Mouse (Mus musculus) neural tube, embryonic 15.5 days (tissue): ENCODE results near the gene Arhgap18. TPM values are rescaled to one million over a fixed set of nuclear protein-coding genes. Genes with fewer than 3 reads are reported as not detected.

Experiments used
- ATAC-seq: fragments of 200-750 bp; cut with Nextera tagmentation; 2 replicates; pipeline ENCODE4 v1.8.0; 2017; ENCODE audit warnings: mild to moderate bottlenecking, moderate TSS enrichment, moderate library complexity; ENCODE audit not compliant: low FRiP score
- H3K27ac ChIP-seq: fragments of 300-500 bp; sonication (generic); replicated peaks from 2 replicates; pipeline ENCODE4 v1.5.1; 2015; ENCODE audit warnings: mild to moderate bottlenecking, inconsistent platforms
- H3K27me3 ChIP-seq: fragments of 300-500 bp; sonication (generic); replicated peaks from 2 replicates; pipeline ENCODE4 v1.6.1; 2015; ENCODE audit warnings: inconsistent platforms
- H3K36me3 ChIP-seq: fragments of 300-500 bp; sonication (generic); 2 replicates; pipeline ENCODE4 v1.6.1; 2015; ENCODE audit warnings: inconsistent platforms
- H3K4me1 ChIP-seq: fragments of 300-500 bp; sonication (generic); 2 replicates; pipeline ENCODE4 v1.6.1; 2015; ENCODE audit warnings: inconsistent platforms
- H3K4me2 ChIP-seq: fragments of 300-500 bp; sonication (generic); 2 replicates; pipeline ENCODE4 v1.6.1; 2015; ENCODE audit warnings: inconsistent platforms, mild to moderate bottlenecking, moderate library complexity
- H3K4me3 ChIP-seq: fragments of 300-500 bp; sonication (generic); replicated peaks from 2 replicates; pipeline ENCODE4 v1.5.1; 2015; ENCODE audit warnings: mild to moderate bottlenecking, inconsistent platforms
- H3K9ac ChIP-seq: fragments of 300-500 bp; sonication (generic); replicated peaks from 2 replicates; pipeline ENCODE4 v1.6.1; 2015; ENCODE audit warnings: mild to moderate bottlenecking, inconsistent platforms
- H3K9me3 ChIP-seq: fragments of 300-500 bp; sonication (generic); replicated peaks from 2 replicates; pipeline ENCODE4 v1.6.1; 2016; ENCODE audit warnings: inconsistent platforms
- WGBS: fragments of 180-500 bp; shearing (Covaris S2); methylation state at CpG from one replicate; pipeline ENCODE4 v1.1.7; 2015; ENCODE audit warnings: mixed read lengths; 5-methylcytosine and 5-hydroxymethylcytosine counted together
- polyA plus RNA-seq: library from polyadenylated mRNA; unstranded; fragments of >200 nt; fragmentation: Nextera tagmentation; extraction: Ambion mirVana; gene quantifications from 2 replicates; pipeline ENCODE4 v1.2.1, GENCODE M21; 2015

Arhgap18 gene
- polyA plus RNA-seq, 1 experiment from 2014 or later = 11.7 TPM

DNA sequence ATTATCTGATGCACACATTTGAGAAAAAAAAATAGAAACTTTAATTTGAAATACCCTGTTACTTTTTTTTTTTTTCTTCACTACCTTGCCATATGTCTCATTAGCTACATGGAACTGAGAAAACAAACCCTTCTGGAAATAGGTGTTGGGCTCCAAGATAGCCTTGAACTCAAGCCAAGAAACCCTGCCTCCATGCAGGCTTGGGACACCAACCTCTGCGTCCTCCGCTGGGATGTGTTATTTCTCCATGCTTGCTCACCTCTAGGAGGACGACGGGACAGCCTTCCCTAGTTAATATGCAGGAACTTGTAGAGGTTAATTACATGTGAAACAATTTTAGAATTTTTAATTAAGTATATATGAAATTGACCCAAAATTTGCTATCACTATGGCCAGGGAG lies 96.1 kb downstream of the Arhgap18 start:
- Histone ChIP-seq H3K9ac (no peak overlapping the region), H3K27ac (no peak overlapping the region), H3K36me3 (no peaks in the 10 kb centered on the region), H3K4me2 (no peak overlapping the region), H3K4me3 (no peak overlapping the region), H3K27me3 (no peaks in the 10 kb centered on the region), H3K9me3 (no peaks in the 10 kb centered on the region), H3K4me1 (no peaks in the 10 kb centered on the region)
- 81% methylated on average over 4 of the region's 4 CpGs for WGBS
- no peak for ATAC-seq

DNA sequence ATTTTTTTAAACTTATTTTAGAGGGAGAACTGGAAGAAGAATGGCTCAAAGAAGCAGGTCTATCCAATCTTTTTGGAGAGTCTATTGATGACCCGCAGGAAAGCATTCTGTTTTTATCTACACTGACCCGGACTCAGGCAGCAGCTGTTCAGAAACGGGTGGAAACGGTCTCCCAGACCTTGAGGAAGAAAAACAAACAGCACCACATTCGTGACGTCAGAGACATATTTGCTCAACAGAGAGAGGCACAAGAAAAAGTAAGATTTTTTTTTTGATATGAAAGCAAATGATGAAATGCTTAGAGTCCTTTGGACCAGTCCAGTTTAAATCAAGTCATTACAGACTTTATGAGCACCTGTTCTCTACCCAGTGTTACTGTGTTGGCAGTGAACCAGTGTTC lies 96.6 kb downstream of the Arhgap18 start:
- Histone ChIP-seq H3K4me1 (no peaks in the 10 kb centered on the region), H3K36me3 (no peaks in the 10 kb centered on the region), H3K27me3 (no peaks in the 10 kb centered on the region), H3K27ac (no peak overlapping the region), H3K4me2 (no peak overlapping the region), H3K9me3 (no peaks in the 10 kb centered on the region), H3K9ac (no peak overlapping the region), H3K4me3 (no peak overlapping the region)
- WGBS = 81% methylated on average over 6 of the region's 6 CpGs
- ATAC-seq = no peak

DNA sequence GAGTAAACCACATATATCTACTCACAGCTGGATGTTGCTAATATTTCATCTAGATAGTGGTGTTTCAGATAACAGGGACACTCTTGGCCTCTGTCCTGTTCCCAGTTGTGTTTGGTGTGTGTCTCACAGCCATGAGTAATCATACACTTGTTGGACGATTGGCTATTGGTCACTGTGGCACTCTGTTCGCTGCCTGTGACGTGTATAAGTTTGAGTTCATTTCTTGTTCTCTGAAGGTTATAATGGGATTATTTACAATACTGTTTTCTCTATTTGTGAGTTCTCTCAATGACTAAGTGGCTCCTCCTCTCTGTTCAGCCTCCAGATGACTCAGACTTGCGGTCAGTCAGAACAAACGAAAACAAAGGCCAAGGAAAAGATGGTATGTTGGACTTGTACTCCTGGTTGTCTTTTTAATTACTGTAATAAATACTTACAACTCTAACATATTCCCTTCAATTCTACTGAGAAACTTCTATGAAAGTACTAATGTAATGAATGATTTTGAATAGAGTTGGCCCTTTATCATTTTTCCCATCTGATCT lies 101.4 kb downstream of the Arhgap18 start:
- no peak for ATAC-seq
- Histone ChIP-seq H3K9me3 (no peaks in the 10 kb centered on the region), H3K9ac (no peak overlapping the region), H3K27me3 (no peaks in the 10 kb centered on the region), H3K36me3 (no peaks in the 10 kb centered on the region), H3K4me1 (0 out of 2 replicates have a peak, but pooled peaks cover 6% of the 10 kb centered on the region), H3K27ac (no peak overlapping the region), H3K4me3 (no peak overlapping the region), H3K4me2 (no peak overlapping the region)
- 89% methylated on average over 5 of the region's 5 CpGs for WGBS

DNA sequence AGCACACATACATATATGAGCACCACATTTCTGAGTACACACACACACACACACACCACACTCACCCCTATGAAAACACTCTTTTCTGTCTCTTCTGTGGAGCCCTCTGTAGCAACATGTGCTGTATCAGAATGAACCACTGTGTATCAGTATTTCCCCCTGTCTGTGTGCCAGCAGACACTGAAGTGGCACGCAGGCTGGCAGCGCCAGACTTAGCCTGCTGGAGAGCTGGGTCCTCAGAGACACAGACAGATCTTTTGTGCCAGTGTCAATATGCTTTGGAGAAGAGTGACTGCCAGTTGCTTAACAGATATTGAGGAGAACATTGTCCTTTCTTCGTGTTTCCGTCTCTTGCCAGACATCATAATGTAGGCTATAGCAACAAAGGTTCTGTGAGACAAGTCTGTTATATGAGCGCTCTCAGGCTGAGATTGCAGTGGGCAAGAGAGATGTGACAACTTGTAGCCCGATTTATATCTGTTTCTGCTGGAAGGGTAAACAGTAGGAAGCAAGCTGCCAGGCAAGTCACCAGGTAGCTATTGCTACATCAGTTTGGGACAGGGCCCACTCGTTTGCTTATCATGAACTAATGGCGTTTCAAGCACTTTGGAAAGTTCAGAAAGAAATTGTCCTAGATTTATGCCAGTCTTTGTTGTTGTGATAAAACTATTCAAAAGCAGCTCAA lies 102.8 kb downstream of the Arhgap18 start:
- H3K4me1 ChIP-seq = 0 out of 2 replicates have a peak, but pooled peaks cover 6% of the 10 kb centered on the region
- no peak overlapping the region for H3K4me3 ChIP-seq
- peak; percentile 60; the same call in 1 of the 2 replicates for ATAC-seq
- no peak overlapping the region for H3K27ac ChIP-seq
- H3K9ac ChIP-seq = no peak overlapping the region
- H3K4me2 ChIP-seq = no peak overlapping the region
- H3K9me3 ChIP-seq = no peaks in the 10 kb centered on the region
- H3K36me3 ChIP-seq = no peaks in the 10 kb centered on the region
- WGBS = 71% methylated on average over 8 of the region's 8 CpGs
- no peaks in the 10 kb centered on the region for H3K27me3 ChIP-seq

DNA sequence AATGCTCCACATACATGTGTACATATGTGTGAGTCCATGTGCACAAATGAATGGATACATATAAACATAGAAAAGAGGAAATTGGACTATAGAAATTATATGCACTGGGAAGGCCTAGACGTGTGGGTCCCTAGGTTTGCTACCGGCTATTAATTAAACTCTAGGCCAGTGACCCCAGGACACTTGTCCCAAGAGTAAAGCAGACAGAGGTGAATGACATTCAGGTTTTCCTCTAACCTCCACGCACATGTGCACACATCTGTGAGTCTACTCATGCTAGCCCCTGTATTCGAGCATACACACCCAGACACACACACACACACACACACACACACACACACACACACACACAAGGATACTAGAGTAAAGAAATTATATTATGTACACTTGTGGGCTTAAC lies 104.4 kb downstream of the Arhgap18 start:
- Histone ChIP-seq H3K27ac (no peak overlapping the region), H3K27me3 (no peaks in the 10 kb centered on the region), H3K36me3 (no peaks in the 10 kb centered on the region), H3K9ac (no peak overlapping the region), H3K9me3 (no peaks in the 10 kb centered on the region), H3K4me1 (0 out of 2 replicates have a peak, but pooled peaks cover 6% of the 10 kb centered on the region), H3K4me3 (no peak overlapping the region), H3K4me2 (no peak overlapping the region)
- peak; percentile 17; the same call in 1 of the 2 replicates for ATAC-seq
- WGBS = 83% methylated on average over 4 of the region's 4 CpGs

DNA sequence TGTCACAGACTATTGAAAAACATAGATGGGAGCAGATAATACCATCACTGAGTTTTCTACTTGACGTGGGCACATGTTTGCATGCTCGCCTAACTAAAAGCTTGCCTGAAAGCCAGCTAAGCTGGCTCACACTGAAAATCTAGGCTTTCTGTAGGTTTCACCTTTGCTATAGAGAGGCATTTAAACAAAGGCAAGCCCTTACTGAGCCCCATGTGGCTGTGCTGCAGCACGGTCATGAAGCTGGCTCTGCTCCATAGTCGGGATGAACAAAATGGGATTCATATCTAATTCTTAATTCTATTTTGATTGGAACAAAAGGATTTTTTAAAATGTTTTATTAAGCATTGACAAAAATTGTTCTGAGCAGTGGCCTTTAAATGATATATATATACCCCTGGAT lies 105.3 kb downstream of the Arhgap18 start:
- WGBS = 61% methylated on average over 4 of the region's 4 CpGs
- no peaks in the 10 kb centered on the region for H3K9me3 ChIP-seq
- H3K27ac ChIP-seq = no peak overlapping the region
- no peaks in the 10 kb centered on the region for H3K27me3 ChIP-seq
- H3K4me2 ChIP-seq = no peak overlapping the region
- no peaks in the 10 kb centered on the region for H3K36me3 ChIP-seq
- H3K9ac ChIP-seq = no peak overlapping the region
- 0 out of 2 replicates have a peak, but pooled peaks cover 6% of the 10 kb centered on the region for H3K4me1 ChIP-seq
- H3K4me3 ChIP-seq = no peak overlapping the region
- ATAC-seq = no peak

DNA sequence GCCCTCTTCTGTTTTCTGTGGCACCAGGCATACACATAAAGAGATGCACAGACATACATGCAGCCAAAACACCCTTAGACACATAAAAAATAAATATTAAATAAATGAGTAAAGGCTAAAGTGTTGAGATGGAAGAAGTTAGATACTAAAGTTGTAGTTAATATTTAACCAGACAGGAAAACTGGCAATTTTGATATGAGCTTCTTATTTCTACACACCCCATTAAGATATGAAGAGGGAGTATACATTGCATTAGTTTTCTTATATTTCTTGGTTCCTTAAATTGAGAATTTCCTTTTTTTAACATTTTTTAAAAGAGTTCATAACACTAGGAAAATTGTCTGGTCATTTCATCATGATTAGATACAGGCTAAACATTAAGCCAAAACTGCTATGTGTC lies 108.0 kb downstream of the Arhgap18 start:
- no peaks in the 10 kb centered on the region for H3K27me3 ChIP-seq
- H3K4me3 ChIP-seq = no peak overlapping the region
- H3K9me3 ChIP-seq = no peaks in the 10 kb centered on the region
- 0 out of 2 replicates have a peak, but pooled peaks cover 3% of the 10 kb centered on the region for H3K4me1 ChIP-seq
- H3K4me2 ChIP-seq = no peak overlapping the region
- H3K9ac ChIP-seq = no peak overlapping the region
- no peak for ATAC-seq
- H3K36me3 ChIP-seq = no peaks in the 10 kb centered on the region
- H3K27ac ChIP-seq = no peak overlapping the region

DNA sequence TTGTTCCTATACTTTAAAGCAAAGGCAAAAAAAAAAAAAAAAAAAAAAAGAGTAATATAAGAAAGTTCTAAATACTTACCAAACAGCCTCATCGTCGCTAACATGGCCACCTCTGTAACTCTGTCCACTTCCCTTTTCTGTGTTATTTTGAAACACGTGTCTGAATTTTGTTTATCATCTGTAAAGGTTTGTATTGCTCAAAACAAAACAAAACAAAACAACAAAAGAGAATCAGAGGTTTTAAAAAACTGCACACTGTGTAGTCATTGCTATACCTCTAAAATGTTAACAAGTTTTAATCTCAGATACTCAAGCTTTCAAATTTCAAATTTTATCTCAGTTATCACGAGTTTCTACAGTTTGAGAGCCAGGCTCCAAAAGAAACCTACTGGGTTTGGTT lies 109.0 kb downstream of the Arhgap18 start:
- H3K9me3 ChIP-seq = no peaks in the 10 kb centered on the region
- 95% methylated on average over 4 of the region's 4 CpGs for WGBS
- H3K9ac ChIP-seq = no peak overlapping the region
- no peak overlapping the region for H3K4me2 ChIP-seq
- ATAC-seq = no peak
- no peak overlapping the region for H3K27ac ChIP-seq
- H3K36me3 ChIP-seq = no peaks in the 10 kb centered on the region
- no peak overlapping the region for H3K4me3 ChIP-seq
- H3K27me3 ChIP-seq = no peaks in the 10 kb centered on the region
- 0 out of 2 replicates have a peak, but pooled peaks cover 3% of the 10 kb centered on the region for H3K4me1 ChIP-seq

DNA sequence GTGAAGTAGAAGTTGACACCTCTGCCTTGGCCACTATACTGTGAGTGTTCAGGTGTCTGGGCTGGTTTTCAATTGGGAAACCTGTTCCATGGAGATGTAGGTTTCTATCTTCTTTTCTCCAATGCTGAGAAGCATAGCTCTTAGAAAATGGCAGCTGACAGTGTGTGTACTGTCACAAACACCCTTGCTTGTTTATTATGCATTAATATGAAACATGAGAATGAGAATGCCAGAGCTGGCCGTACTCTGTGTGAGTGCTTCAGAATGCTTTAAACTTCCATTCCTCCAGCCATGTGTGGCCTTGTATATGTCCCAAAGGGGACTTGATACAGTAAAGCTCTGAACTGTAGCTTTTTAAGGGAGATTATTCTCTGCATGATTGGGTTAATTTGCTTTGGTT lies 110.8 kb downstream of the Arhgap18 start:
- no peak overlapping the region for H3K9ac ChIP-seq
- H3K36me3 ChIP-seq = no peaks in the 10 kb centered on the region
- ATAC-seq = no peak
- H3K27me3 ChIP-seq = no peaks in the 10 kb centered on the region
- no peak overlapping the region for H3K4me2 ChIP-seq
- H3K27ac ChIP-seq = no peak overlapping the region
- no peak overlapping the region for H3K4me3 ChIP-seq
- WGBS = 70% methylated on average over 1 of the region's 1 CpGs
- no peaks in the 10 kb centered on the region for H3K9me3 ChIP-seq
- no peaks in the 10 kb centered on the region for H3K4me1 ChIP-seq

DNA sequence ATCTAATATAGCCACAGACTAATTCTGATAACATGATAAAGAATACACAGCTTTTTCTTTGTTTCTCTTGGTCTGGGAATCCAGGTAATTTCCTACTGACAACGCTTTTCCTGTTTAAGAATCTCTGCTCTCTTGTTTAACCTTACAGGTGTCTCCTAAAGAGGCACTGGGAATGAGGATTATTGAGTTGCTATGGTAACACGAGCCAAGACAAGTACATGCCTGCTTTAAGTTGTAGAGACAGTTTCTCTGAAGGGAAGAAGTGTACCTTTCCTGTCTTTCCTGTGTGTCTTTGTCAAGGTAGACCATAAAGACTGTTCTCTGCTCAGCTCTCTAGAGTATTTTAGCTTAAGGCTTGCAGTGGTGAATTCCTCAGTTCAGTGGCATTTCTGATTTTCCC lies 117.6 kb downstream of the Arhgap18 start:
- no peaks in the 10 kb centered on the region for H3K27me3 ChIP-seq
- H3K36me3 ChIP-seq = no peaks in the 10 kb centered on the region
- no peaks in the 10 kb centered on the region for H3K4me1 ChIP-seq
- no peak overlapping the region for H3K4me3 ChIP-seq
- no peak overlapping the region for H3K9ac ChIP-seq
- 63% methylated on average over 2 of the region's 2 CpGs for WGBS
- peak; percentile 68; the same call in 1 of the 2 replicates for ATAC-seq
- H3K4me2 ChIP-seq = no peak overlapping the region
- H3K27ac ChIP-seq = no peak overlapping the region
- no peaks in the 10 kb centered on the region for H3K9me3 ChIP-seq

DNA sequence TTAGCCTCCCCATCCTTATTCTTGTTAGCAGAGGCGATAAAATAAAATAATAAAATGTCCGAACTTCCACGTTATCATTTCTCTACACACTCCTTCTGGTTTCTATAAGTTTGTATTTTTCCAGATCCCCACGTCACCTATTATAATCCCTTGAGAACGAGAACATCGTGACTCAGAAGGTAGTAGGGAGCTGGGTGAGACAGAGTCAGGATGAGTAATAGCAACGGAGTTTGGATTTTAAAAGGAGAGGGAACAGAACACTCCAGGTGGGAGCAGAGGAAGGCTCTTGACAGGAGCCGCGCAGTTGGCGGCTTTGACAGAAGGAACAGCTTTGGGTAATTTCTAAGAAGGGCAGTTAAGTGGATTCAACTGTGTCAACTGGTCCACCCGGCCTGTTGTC lies 124.1 kb downstream of the Arhgap18 start:
- Histone ChIP-seq H3K27ac (no peak overlapping the region), H3K4me1 (no peaks in the 10 kb centered on the region), H3K4me3 (no peak overlapping the region), H3K36me3 (no peaks in the 10 kb centered on the region), H3K9me3 (no peaks in the 10 kb centered on the region), H3K4me2 (no peak overlapping the region), H3K27me3 (no peaks in the 10 kb centered on the region), H3K9ac (no peak overlapping the region)
- WGBS = 89% methylated on average over 11 of the region's 11 CpGs
- no peak for ATAC-seq

DNA sequence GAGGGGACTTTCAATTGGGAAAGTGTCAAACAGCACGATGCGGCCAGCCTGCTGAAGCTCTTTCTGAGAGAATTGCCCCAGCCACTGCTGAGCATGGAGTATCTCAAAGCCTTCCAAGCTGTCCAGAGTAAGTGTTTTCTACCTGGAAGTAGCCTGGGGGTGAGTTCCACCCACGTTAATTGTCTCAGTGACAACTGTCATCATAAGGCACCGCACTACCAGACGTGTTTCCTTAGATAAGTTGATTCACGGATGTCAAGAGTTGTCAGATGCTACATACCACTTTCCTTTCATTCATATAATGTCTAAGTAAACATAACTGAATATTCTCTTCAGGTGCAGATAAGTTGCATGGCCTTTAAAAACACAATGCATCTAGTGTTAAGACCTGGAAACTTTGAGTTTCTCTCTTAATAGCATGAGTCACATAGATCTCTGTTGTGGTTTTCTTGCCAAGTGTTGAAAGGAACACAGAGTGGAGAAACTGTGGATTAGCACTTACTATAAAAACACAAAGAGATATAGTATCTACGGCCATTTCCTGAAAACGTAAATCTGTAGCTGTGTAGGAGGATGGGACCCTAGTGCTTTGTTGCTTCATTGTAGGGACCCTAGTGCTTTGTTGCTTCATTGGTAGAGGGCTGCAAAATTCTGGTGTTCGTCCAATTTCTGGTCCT lies 125.8 kb downstream of the Arhgap18 start:
- Histone ChIP-seq H3K36me3 (no peaks in the 10 kb centered on the region), H3K4me1 (no peaks in the 10 kb centered on the region), H3K27me3 (no peaks in the 10 kb centered on the region), H3K27ac (no peak overlapping the region), H3K4me2 (no peak overlapping the region), H3K9me3 (no peaks in the 10 kb centered on the region), H3K4me3 (no peak overlapping the region), H3K9ac (no peak overlapping the region)
- no peak for ATAC-seq
- WGBS = 74% methylated on average over 9 of the region's 9 CpGs
